Mouse (Mus musculus): Measurements from ENCODE around the gene Lypd6b.
A peak's percentile ranks its signal among the peaks of the same experiment; 100 is the strongest.

Lypd6b gene

GRCm38 (mm10) chr2:49787376-49788050, at the start of gene Lypd6b:
Lypd6b (plus strand) TSS chr2:49787688.
- DNase-seq, result peak; percentile 35 to 70

- no peak for DNase-seq
Observed at GRCm38 (mm10) chr2:49739046-49739445, 48.4 kb upstream of the Lypd6b start.

GRCm38 (mm10) chr2:49741026-49741425, 46.5 kb upstream of the Lypd6b start:
- DNase-seq, result no peak

GRCm38 (mm10) chr2:49741895-49742734, 45.4 kb upstream of the Lypd6b start:
- DNase-seq, result no peak

- DNase-seq, result no peak
Observed at GRCm38 (mm10) chr2:49742919-49743318, 44.6 kb upstream of the Lypd6b start.

GRCm38 (mm10) chr2:49743775-49744174, 43.7 kb upstream of the Lypd6b start:
- no peak for DNase-seq

GRCm38 (mm10) chr2:49744251-49745093, 43.0 kb upstream of the Lypd6b start:
- DNase-seq, result no peak

- DNase-seq, result no peak
Observed at GRCm38 (mm10) chr2:49745094-49745781, 42.2 kb upstream of the Lypd6b start.

GRCm38 (mm10) chr2:49746947-49747346, 40.5 kb upstream of the Lypd6b start:
- no peak for DNase-seq

GRCm38 (mm10) chr2:49747670-49748069, 39.8 kb upstream of the Lypd6b start:
- DNase-seq, result no peak

- DNase-seq, result peak in 1 of 2 experiments; percentile 57
Observed at GRCm38 (mm10) chr2:49748628-49749342, 38.7 kb upstream of the Lypd6b start.

- DNase-seq, result no peak
Observed at GRCm38 (mm10) chr2:49749730-49750576, 37.5 kb upstream of the Lypd6b start.

GRCm38 (mm10) chr2:49751544-49752210, 35.8 kb upstream of the Lypd6b start:
- no peak for DNase-seq

- DNase-seq, result no peak
Observed at GRCm38 (mm10) chr2:49752211-49752607, 35.3 kb upstream of the Lypd6b start.

GRCm38 (mm10) chr2:49753062-49753461, 34.4 kb upstream of the Lypd6b start:
- DNase-seq, result no peak

- DNase-seq, result peak in 1 of 2 experiments; percentile 35
Observed at GRCm38 (mm10) chr2:49755054-49755453, 32.4 kb upstream of the Lypd6b start.

GRCm38 (mm10) chr2:49757616-49758015, 29.9 kb upstream of the Lypd6b start:
- DNase-seq, result no peak

- DNase-seq, result peak; percentile 59 to 66
Observed at GRCm38 (mm10) chr2:49764331-49764946, 23.0 kb upstream of the Lypd6b start.

GRCm38 (mm10) chr2:49768916-49769315, 18.6 kb upstream of the Lypd6b start:
- peak; percentile 60 to 65 for DNase-seq

GRCm38 (mm10) chr2:49770440-49770839, 17.0 kb upstream of the Lypd6b start:
- peak; percentile 46 to 49 for DNase-seq
